Mouse (Mus musculus) hindbrain, embryonic 16.5 days (tissue): ENCODE data around the gene Rnps1. TPM values are rescaled to one million over a fixed set of nuclear protein-coding genes. Genes with fewer than 3 reads are reported as not detected.
"Not testable (repeated sequence)": the region's sequence is repeated elsewhere in the genome, so short reads cannot be mapped to it uniquely, and the experiment has no call there.

Experiments
- ATAC-seq: fragments of 200-750 bp; cut with Nextera tagmentation; 2 replicates; pipeline ENCODE4 v1.8.0; 2017; ENCODE audit warnings: moderate TSS enrichment, moderate library complexity
- H3K27ac ChIP-seq: fragments of 300-500 bp; sonication (generic); 2 replicates; pipeline ENCODE4 v1.5.1; 2014; ENCODE audit warnings: low read depth, mild to moderate bottlenecking, control low read depth, low read length, moderate library complexity
- H3K27me3 ChIP-seq: fragments of 300-500 bp; sonication (generic); replicated peaks from 2 replicates; pipeline ENCODE4 v1.6.1; 2014; ENCODE audit warnings: low read length; ENCODE audit not compliant: control insufficient read depth, insufficient read depth
- H3K36me3 ChIP-seq: fragments of 300-500 bp; sonication (generic); 2 replicates; pipeline ENCODE4 v1.6.1; 2014; ENCODE audit warnings: mild to moderate bottlenecking, low read length, moderate library complexity, mixed read lengths; ENCODE audit not compliant: control insufficient read depth, insufficient read depth
- H3K4me1 ChIP-seq: fragments of 300-500 bp; sonication (generic); 2 replicates; pipeline ENCODE4 v1.6.1; 2014; ENCODE audit warnings: low read depth, low read length; ENCODE audit not compliant: control insufficient read depth, insufficient read depth
- H3K4me2 ChIP-seq: fragments of 300-500 bp; sonication (generic); 2 replicates; pipeline ENCODE4 v1.6.1; 2014; ENCODE audit warnings: mild to moderate bottlenecking, low read length, control low read depth, moderate library complexity
- H3K4me3 ChIP-seq: fragments of 300-500 bp; sonication (generic); 2 replicates; pipeline ENCODE4 v1.5.1; 2014; ENCODE audit warnings: mild to moderate bottlenecking, low read length, control low read depth, moderate library complexity
- H3K9ac ChIP-seq: fragments of 300-500 bp; sonication (generic); 2 replicates; pipeline ENCODE4 v1.6.1; 2014; ENCODE audit warnings: low read depth, mild to moderate bottlenecking, control low read depth, low read length, moderate library complexity
- H3K9me3 ChIP-seq: fragments of 300-500 bp; sonication (generic); 2 replicates; pipeline ENCODE4 v1.6.1; 2014; ENCODE audit warnings: mild to moderate bottlenecking, low read length, moderate library complexity; ENCODE audit not compliant: control insufficient read depth
- WGBS: fragments of 180-500 bp; shearing (Covaris S2); extraction: QIAGEN DNeasy Blood & Tissue Kit; methylation state at CpG from one replicate; pipeline ENCODE4 v1.1.7; 2014; 5-methylcytosine and 5-hydroxymethylcytosine counted together
- polyA plus RNA-seq: library from polyadenylated mRNA; unstranded; fragments of >200 nt; fragmentation: Nextera tagmentation; extraction: Ambion mirVana; gene quantifications from 2 replicates; pipeline ENCODE4 v1.2.1, GENCODE M21; 2015

The Rnps1 gene
- polyA plus RNA-seq, 1 experiment from 2014 or later: 304 TPM

DNA sequence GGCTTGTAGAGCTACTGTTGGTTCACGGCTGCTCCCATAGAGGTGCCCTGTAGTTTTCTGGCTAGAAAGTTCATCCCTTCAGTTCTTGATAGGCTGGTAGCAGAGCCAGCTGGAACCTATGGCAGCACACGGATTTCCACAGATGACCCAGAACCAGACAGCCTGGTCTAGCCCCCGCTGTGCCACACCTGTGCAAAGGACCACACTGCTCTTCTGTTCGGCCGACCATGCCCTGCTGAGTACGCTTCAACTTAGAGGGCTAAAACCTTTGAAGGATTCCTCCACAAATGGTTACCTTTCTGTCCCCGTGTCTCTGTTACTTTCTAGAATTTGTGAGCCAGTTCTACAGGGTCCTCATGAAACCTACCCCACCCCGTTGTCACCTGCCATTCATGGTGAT lies 11.0 kb downstream of the Rnps1 start:
- H3K36me3 ChIP-seq: peaks cover 30% of the 10 kb centered on the region
- not testable (repeated sequence) for H3K9me3 ChIP-seq, ATAC-seq, H3K27me3 ChIP-seq, H3K4me1 ChIP-seq, H3K4me2 ChIP-seq, H3K9ac ChIP-seq, H3K4me3 ChIP-seq, H3K27ac ChIP-seq
- 99% methylated on average over 5 of the region's 8 CpGs for WGBS

DNA sequence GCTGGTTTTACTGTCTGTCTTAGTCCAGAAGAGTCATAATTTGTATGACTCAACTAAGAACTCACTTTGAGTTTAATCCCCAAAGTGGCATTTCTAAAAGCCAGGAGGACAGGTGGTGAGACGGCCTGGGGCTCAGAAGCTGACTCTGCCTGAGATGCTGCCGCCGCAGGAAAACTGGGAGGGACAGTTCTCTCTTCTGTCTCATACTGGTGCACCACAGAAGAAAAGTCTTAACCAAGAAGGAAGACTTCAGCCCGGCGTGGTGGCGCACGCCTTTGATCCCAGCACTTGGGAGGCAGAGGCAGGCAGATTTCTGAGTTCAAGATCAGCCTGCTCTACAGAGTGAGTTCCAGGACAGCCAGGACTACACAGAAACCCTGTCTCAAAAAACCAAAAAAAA lies 11.5 kb downstream of the Rnps1 start:
- H3K9ac ChIP-seq: no peak overlapping the region
- no peaks in the 10 kb centered on the region for H3K9me3 ChIP-seq
- 84% methylated on average over 7 of the region's 7 CpGs for WGBS
- ATAC-seq: no peak
- H3K4me3 ChIP-seq: no peak overlapping the region
- H3K4me2 ChIP-seq: peak overlapping the region; percentile 63
- no peaks in the 10 kb centered on the region for H3K27me3 ChIP-seq
- H3K4me1 ChIP-seq: peaks cover 6% of the 10 kb centered on the region
- H3K27ac ChIP-seq: peak overlapping the region; percentile 95; the same call in 1 of the 2 replicates
- peaks cover 24% of the 10 kb centered on the region for H3K36me3 ChIP-seq

DNA sequence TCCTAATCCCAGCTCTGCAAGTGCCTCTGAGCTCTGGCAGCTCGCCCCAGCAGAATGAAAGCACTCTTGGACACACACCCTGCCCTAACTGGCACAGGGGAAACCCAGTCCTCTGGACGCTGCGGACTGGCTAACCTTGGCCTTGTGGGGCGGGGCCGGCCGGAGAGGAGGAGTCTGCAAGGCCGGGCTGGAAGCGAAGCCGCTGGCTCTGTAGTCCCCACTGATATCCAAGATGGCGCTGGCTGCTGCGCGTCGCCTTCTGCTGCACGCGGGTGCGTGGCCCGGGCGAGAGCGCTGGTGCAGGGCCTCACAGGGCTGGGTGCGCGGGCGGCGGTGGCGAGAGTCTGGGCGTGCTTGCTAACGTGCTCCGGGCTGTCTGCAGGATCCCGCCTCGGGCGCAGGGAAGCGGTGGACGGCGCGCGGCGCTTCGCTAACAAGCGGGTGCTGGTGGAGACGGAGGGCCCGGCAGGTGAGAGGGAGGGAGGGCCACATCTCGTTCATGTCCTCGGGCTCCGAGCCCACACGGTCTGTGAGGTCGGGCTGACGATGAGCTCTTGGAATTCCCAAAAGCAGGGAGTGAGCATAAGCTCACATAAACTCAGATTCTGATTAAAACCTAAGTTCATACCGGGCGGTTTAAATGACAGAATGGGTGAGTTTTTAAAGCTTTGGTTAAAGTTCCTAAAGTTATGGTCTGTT lies 12.3 kb downstream of the Rnps1 start, which contains the start of gene Eci1:
Gene Eci1 (plus strand): TSS at position 171 of the 699 bp plus-strand sequence.
- under 1% methylated on average over 45 of the region's 48 CpGs for WGBS
- peak within 1 kb of the TSS; percentile 95 for H3K27ac ChIP-seq
- H3K27me3 ChIP-seq: no peaks in the 10 kb centered on the region
- H3K4me1 ChIP-seq: peaks cover 6% of the 10 kb centered on the region
- H3K36me3 ChIP-seq: peaks cover 20% of the 10 kb centered on the region
- peak; percentile 99 for ATAC-seq
- no peaks in the 10 kb centered on the region for H3K9me3 ChIP-seq
- peak within 1 kb of the TSS; percentile 88 for H3K9ac ChIP-seq
- peak within 1 kb of the TSS; percentile 72 for H3K4me3 ChIP-seq
- peak within 1 kb of the TSS; percentile 63 for H3K4me2 ChIP-seq

DNA sequence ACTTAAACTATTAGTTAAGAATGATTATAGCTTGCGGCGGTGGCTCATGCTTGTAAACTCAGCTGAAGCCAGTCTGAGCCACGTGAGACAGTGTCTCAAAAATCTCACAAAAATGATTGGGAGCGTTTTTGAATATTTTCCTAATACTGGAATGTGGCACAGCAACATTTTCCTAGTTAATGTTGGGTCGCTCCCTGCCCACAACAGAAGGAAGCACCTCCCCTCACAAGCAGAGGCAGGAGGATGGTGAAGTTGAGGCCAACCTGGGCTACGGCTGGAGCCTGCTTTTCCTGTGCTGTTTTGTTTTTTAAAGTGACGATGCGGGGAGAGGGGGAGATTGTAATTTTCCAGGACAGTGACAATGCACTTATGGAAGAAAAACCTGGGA lies 12.8 kb downstream of the Rnps1 start:
- Histone ChIP-seq H3K27me3 (no peaks in the 10 kb centered on the region), H3K9ac (peak overlapping the region; percentile 88; the same call in 1 of the 2 replicates), H3K27ac (peak overlapping the region; percentile 95), H3K4me1 (peaks cover 6% of the 10 kb centered on the region), H3K9me3 (no peaks in the 10 kb centered on the region), H3K4me3 (peak overlapping the region; percentile 72), H3K36me3 (peaks cover 20% of the 10 kb centered on the region), H3K4me2 (peak overlapping the region; percentile 63)
- WGBS: 5% methylated on average over 8 of the region's 8 CpGs
- ATAC-seq: no peak

DNA sequence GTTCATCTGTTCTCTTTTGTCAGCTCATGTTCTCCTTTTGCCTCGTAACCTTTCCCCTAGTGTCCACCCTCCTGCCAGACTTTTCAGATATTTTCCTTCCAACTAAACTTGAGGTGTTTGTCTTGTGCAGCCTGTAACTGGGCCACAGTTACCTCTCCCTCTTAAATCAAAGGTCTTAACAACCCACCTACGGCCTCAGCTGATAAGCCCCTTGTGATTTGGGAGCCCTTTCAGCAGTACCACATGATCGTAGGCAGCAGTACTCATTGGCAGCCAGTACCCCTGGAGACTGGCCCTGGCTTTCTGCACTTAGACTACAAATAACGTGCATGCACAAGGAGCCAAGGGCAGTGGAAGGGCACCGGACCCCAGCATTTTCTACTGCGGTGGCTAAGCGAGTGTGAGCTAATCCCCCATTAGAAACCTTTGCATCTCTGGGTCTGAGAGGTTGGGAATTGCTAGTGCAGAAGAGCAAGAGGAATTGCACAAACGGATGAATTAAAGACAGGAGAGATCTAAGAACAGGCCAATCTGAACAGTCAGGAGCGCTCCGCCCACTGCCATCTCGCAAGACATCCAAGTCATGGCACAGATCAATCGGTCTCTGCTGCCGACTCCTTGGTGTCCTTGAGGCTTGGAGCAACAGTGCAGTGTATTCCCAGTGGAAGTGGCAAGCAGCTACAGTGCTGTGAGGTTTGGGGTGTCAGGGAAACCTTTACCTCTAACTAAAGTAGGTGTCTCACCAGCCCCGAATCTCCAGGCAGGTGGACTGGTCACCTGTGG lies 15.0 kb downstream of the Rnps1 start:
- H3K27ac ChIP-seq: 0 out of 2 replicates have a peak overlapping the region, but pooled peaks have one; percentile 34
- peaks cover 5% of the 10 kb centered on the region; the same call in 1 of the 2 replicates for H3K36me3 ChIP-seq
- H3K4me3 ChIP-seq: no peak overlapping the region
- 84% methylated on average over 14 of the region's 14 CpGs for WGBS
- ATAC-seq: no peak
- no peak overlapping the region for H3K9ac ChIP-seq
- H3K4me1 ChIP-seq: peaks cover 6% of the 10 kb centered on the region
- no peak overlapping the region for H3K4me2 ChIP-seq
- no peaks in the 10 kb centered on the region for H3K27me3 ChIP-seq
- H3K9me3 ChIP-seq: no peaks in the 10 kb centered on the region

DNA sequence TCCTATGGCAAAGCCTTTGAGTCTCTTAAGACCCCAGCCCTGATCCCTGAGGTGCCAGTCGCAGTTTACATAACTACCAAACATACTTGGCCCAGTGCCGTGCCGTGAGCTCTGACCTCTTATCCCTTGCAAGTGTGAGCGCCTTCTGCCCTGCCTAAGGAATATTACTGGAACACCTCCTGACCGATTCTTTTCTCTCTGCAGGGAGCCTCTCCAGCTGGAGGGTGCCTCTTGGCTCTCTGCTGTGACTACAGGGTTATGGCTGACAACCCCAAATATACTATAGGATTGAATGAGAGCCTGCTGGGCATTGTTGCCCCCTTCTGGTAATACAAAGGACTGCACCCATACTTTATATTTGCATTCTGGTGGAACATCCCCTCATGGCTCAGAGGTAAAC lies 22.7 kb downstream of the Rnps1 start:
- ATAC-seq: peak; percentile 55
- no peak overlapping the region for H3K4me2 ChIP-seq
- no peaks in the 10 kb centered on the region for H3K27me3 ChIP-seq
- H3K9me3 ChIP-seq: no peaks in the 10 kb centered on the region
- H3K27ac ChIP-seq: no peak overlapping the region
- H3K4me3 ChIP-seq: no peak overlapping the region
- no peak overlapping the region for H3K9ac ChIP-seq
- H3K36me3 ChIP-seq: peaks cover 21% of the 10 kb centered on the region
- WGBS: 63% methylated on average over 5 of the region's 5 CpGs
- H3K4me1 ChIP-seq: no peaks in the 10 kb centered on the region

DNA sequence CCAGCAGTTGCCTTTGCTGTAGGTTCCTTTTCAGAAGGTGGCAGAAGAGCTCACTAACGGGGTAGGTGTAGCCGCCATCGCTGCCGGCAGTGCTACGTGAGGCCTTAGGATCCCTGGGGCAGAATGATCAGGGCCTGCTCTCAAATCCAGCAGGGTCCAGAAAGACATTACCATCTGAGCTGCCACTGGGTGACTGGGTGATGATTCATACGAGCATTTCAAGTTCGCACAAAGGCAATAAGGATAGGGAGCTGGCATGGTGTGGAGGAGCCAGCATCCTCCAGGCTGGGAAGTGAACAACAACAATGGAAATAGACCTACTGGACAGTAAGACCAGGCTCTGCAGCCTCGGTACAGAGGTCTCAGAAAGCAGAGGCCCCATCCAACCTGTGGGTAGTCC lies 26.0 kb downstream of the Rnps1 start:
- Histone ChIP-seq H3K9me3 (no peaks in the 10 kb centered on the region), H3K4me1 (no peaks in the 10 kb centered on the region), H3K36me3 (peaks cover 38% of the 10 kb centered on the region), H3K27ac (no peak overlapping the region), H3K9ac (no peak overlapping the region), H3K4me2 (no peak overlapping the region), H3K27me3 (no peaks in the 10 kb centered on the region), H3K4me3 (no peak overlapping the region)
- no peak for ATAC-seq
- WGBS: 92% methylated on average over 8 of the region's 8 CpGs

DNA sequence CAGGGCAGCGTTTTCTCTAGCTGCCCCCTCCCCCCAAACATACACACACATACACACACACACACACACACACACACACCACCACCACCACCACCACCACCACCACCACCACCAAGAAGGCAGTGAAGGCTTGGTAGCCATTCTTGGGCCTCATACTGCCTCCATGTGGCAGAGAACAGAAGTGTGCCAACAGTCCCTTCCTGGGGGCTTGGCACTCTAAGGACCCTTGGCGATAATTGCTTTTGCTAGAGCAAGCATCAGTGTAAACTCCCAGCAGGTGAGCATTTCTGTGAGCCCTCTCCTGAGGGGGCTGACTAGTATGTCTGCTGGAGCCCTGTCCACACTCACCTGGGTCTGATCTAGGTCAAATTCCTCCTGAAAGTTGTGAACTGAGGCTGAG lies 26.8 kb downstream of the Rnps1 start:
- Histone ChIP-seq H3K27ac (no peak overlapping the region), H3K4me3 (no peak overlapping the region), H3K4me1 (no peaks in the 10 kb centered on the region), H3K27me3 (no peaks in the 10 kb centered on the region), H3K4me2 (no peak overlapping the region), H3K9ac (no peak overlapping the region), H3K9me3 (no peaks in the 10 kb centered on the region), H3K36me3 (peaks cover 46% of the 10 kb centered on the region)
- WGBS: 38% methylated on average over 1 of the region's 2 CpGs
- ATAC-seq: no peak

DNA sequence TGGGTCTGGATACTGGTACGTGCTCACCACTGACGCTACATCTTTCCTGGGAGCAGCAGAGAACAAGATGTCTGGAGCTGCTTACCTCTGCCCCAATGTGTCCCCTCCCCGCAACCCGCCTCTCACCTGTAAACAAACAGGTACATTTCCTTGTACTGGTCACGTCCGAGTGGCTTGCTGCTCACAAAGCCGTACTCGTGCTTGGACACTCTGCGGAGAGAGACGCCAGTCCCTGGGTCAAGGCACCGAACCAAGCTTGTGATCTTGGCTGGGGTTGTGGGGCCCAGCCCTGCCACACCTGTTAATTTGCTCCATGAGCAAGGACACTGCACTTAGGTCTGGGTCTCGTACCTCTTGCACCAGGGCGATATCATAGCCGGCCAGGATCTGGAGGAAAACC lies 27.7 kb downstream of the Rnps1 start:
- H3K27me3 ChIP-seq: no peaks in the 10 kb centered on the region
- 87% methylated on average over 14 of the region's 14 CpGs for WGBS
- no peak overlapping the region for H3K9ac ChIP-seq

More for the DNA sequence above, 27.7 kb downstream of the Rnps1 start:
- no peaks in the 10 kb centered on the region for H3K9me3 ChIP-seq
- no peak overlapping the region for H3K27ac ChIP-seq
- no peak overlapping the region for H3K4me2 ChIP-seq
- no peak overlapping the region for H3K4me3 ChIP-seq
- H3K36me3 ChIP-seq: peaks cover 53% of the 10 kb centered on the region
- H3K4me1 ChIP-seq: no peaks in the 10 kb centered on the region
- ATAC-seq: no peak; the same call in 1 of the 2 replicates
